ENCODE assay signal across 23 mouse cellular contexts in genomic region chr11:33509401-33509800, GRCm38 (mm10). TPM values are rescaled to one million over a fixed set of nuclear protein-coding genes. Genes with fewer than 3 reads are reported as not detected.
"Had no signal": no experiment of that assay in that cellular context is flagged by ENCODE, and none has a peak within 500 bp of the region (broad histone marks: within the 10 kb centered on the region; RNA-seq: fewer than 3 reads in every experiment).

No protein-coding gene starts in this region.

- H3K4me3 ChIP-seq: liver, embryonic 15.5 days; lung, embryonic 15.5 days; megakaryocyte, embryonic 14.5 days; midbrain, embryonic 13.5 days; midbrain, embryonic 15.5 days; myocyte; neural tube, embryonic 13.5 days; neural tube, embryonic 15.5 days had no signal

- H3K9ac ChIP-seq: liver, embryonic 15.5 days; liver, postnatal 0 days; lung, embryonic 15.5 days; midbrain, embryonic 13.5 days; midbrain, embryonic 15.5 days; neural tube, embryonic 13.5 days; neural tube, embryonic 15.5 days had no signal

- H3K27me3 ChIP-seq: liver, embryonic 15.5 days; lung, embryonic 15.5 days; midbrain, embryonic 13.5 days; midbrain, embryonic 15.5 days; neural tube, embryonic 13.5 days; neural tube, embryonic 15.5 days had no signal

- H3K27ac ChIP-seq: liver, embryonic 15.5 days; lung, embryonic 15.5 days; macrophage; midbrain, embryonic 13.5 days; midbrain, embryonic 15.5 days; neural tube, embryonic 13.5 days; neural tube, embryonic 15.5 days had no signal

- H3K4me2 ChIP-seq: liver, embryonic 15.5 days; lung, embryonic 15.5 days; midbrain, embryonic 11.5 days; midbrain, embryonic 13.5 days; midbrain, embryonic 15.5 days; neural tube, embryonic 13.5 days; neural tube, embryonic 15.5 days had no signal

- DNase-seq: liver, postnatal 0 days; lung, adult 2 months; lung, postnatal 14 days; lung, postnatal 36 days; retina, postnatal 1 day; right cerebral cortex, adult 18-20 months; right cerebral cortex, postnatal 25 days; right cerebral cortex, postnatal 4 days; spleen, adult 18-20 months; thymus, adult 2 months; thymus, postnatal 25 days; thymus, postnatal 4 days had no signal

- H3K9me3 ChIP-seq: liver, embryonic 15.5 days; lung, embryonic 15.5 days; megakaryocyte, embryonic 14.5 days; midbrain, embryonic 13.5 days; midbrain, embryonic 15.5 days; neural tube, embryonic 13.5 days; neural tube, embryonic 15.5 days had no signal

- ATAC-seq: liver, postnatal 0 days; lung, postnatal 0 days; midbrain, embryonic 13.5 days; midbrain, embryonic 15.5 days had no signal

- H3K36me3 ChIP-seq: liver, embryonic 15.5 days; lung, embryonic 15.5 days; midbrain, embryonic 13.5 days; midbrain, embryonic 15.5 days; neural tube, embryonic 13.5 days; neural tube, embryonic 15.5 days had no signal

RNA-seq across cellular contexts. Expression of gene Ranbp17, which starts 4.1 kb away (rescaled TPM):
- polyA plus RNA-seq: macrophage, myocyte had no signal
